Mouse (Mus musculus) heart, postnatal 0 days (tissue): ENCODE results near the gene Gm5617. TPM values are rescaled to one million over a fixed set of nuclear protein-coding genes. Genes with fewer than 3 reads are reported as not detected.
A peak's percentile ranks its signal among the peaks of the same experiment; 100 is the strongest.

Experiments
- ATAC-seq: fragments of 200-750 bp; cut with Nextera tagmentation; 2 replicates; pipeline ENCODE4 v1.8.0; 2017; ENCODE audit warnings: low read depth, moderate number of reproducible peaks, moderate library complexity; ENCODE audit not compliant: insufficient read depth
- DNase-seq: peaks from one replicate; pipeline ENCODE4 v3.0.0-alpha.2; 2016; ENCODE audit warnings: low spot score
- H3K27ac ChIP-seq: fragments of 300-500 bp; sonication (generic); 2 replicates; pipeline ENCODE4 v1.5.1; 2014; ENCODE audit warnings: low read depth, mild to moderate bottlenecking
- H3K27me3 ChIP-seq: fragments of 300-500 bp; sonication (generic); 2 replicates; pipeline ENCODE4 v1.6.1; 2014; ENCODE audit warnings: low read length, mixed read lengths; ENCODE audit not compliant: control insufficient read depth, insufficient read depth
- H3K36me3 ChIP-seq: fragments of 300-500 bp; sonication (generic); replicated peaks from 2 replicates; pipeline ENCODE4 v1.6.1; 2014; ENCODE audit warnings: low read length, mixed read lengths; ENCODE audit not compliant: control insufficient read depth, insufficient read depth
- H3K4me1 ChIP-seq: fragments of 300-500 bp; sonication (generic); 2 replicates; pipeline ENCODE4 v1.6.1; 2014; ENCODE audit warnings: antibody characterized with exemption; ENCODE audit not compliant: control insufficient read depth, insufficient read depth
- H3K4me2 ChIP-seq: fragments of 300-500 bp; sonication (generic); 2 replicates; pipeline ENCODE4 v1.6.1; 2014; ENCODE audit warnings: low read depth, mild to moderate bottlenecking, low read length, moderate library complexity
- H3K4me3 ChIP-seq: fragments of 300-500 bp; sonication (generic); 2 replicates; pipeline ENCODE4 v1.5.1; 2014; ENCODE audit warnings: low read depth, low read length
- H3K9ac ChIP-seq: fragments of 300-500 bp; sonication (generic); replicated peaks from 2 replicates; pipeline ENCODE4 v1.6.1; 2014; ENCODE audit warnings: low read depth, low read length, mixed read lengths
- H3K9me3 ChIP-seq: fragments of 300-500 bp; sonication (generic); replicated peaks from 2 replicates; pipeline ENCODE4 v1.6.1; 2016; ENCODE audit warnings: low read length; ENCODE audit not compliant: control insufficient read depth
- CTCF ChIP-seq: IDR thresholded peaks from 2 replicates; pipeline ENCODE4 v1.5.1; 2016; ENCODE audit warnings: antibody characterized with exemption, control low read depth, low read depth
- EP300 ChIP-seq: IDR thresholded peaks from 2 replicates; pipeline ENCODE4 v1.6.1; 2016; ENCODE audit warnings: antibody characterized with exemption, low read depth
- WGBS: fragments of 180-500 bp; shearing (Covaris S2); extraction: QIAGEN DNeasy Blood & Tissue Kit; methylation state at CpG from one replicate; pipeline ENCODE4 v1.1.7; 2014; 5-methylcytosine and 5-hydroxymethylcytosine counted together
- polyA plus RNA-seq: library from polyadenylated mRNA; unstranded; fragments of >200 nt; fragmentation: Nextera tagmentation; extraction: Ambion mirVana; gene quantifications from 2 replicates; pipeline ENCODE4 v1.2.1, GENCODE M21; 2015
- total RNA-seq: library from RNA; depleted of rRNA; stranded (reverse); fragments of >200 nt; gene quantifications from 2 replicates; pipeline ENCODE4 v1.2.3, GENCODE M21; 2014; ENCODE audit warnings: low replicate concordance

Gm5617 gene
- total and polyA plus RNA-seq, 2 experiments from 2014 or later, result 43.3 to 63.4 TPM

DNA sequence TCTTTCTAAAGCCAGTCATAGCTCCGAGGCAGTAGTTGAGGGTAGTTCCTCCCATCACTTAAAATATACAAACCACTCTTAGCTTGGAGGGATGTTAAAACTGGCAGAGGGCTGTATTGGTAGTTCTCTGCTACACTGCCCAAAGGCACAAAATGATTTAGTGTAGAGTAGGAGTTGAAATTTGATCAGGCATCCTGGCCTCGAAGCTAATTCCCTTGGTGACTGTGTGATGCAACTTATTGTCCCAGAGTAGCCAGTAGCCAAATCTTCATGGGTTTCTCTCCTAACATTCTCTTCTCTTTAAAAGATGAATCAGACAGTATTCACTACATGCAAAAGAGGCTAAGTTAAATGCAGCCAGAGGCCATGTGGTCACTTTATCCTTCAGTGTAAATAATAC is 7.8 kb downstream of the Gm5617 start:
- WGBS, result 71% methylated on average over 2 of the region's 2 CpGs
- H3K4me2 ChIP-seq, result no peak overlapping the region
- DNase-seq, result no peak

DNA sequence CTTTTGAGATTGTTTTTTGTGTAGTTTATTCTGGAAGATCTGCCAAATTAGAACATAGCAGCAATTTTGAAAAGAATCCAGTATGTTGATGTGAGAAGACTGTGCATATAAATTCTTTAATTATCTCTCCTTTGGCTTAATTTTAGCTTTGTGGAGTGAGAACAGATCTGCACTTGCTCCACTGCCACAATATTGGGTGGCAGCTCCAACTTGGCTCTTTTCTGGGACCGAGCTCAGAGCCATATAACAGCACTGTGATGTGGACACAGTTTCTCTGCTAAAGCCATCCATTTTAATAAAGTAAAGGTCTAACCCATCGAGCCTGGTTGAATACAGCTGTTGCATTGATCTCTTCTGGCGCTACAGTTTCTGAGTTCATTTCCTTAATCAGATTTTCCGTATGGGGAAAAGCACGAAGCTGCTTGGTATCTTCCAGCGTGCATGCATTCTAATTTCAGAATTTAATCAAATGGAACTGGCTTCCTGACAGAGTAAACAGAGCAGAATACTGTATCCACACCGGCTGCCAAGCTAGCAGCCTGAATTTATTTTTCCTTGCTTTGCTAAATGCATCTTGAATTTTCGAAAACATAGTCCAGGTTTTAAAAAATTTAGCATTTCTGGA is 9.6 kb downstream of the Gm5617 start:
- no peak overlapping the region for H3K4me3 ChIP-seq
- H3K4me1 ChIP-seq, result no peaks in the 10 kb centered on the region
- WGBS, result 41% methylated on average over 8 of the region's 8 CpGs
- no peak overlapping the region for H3K4me2 ChIP-seq
- 0 out of 2 replicates have a peak, but pooled peaks cover 2% of the 10 kb centered on the region for H3K9me3 ChIP-seq
- ATAC-seq, result no peak
- H3K36me3 ChIP-seq, result no peaks in the 10 kb centered on the region
- TF ChIP-seq CTCF, result no peak
- TF ChIP-seq EP300, result no peak
- no peak overlapping the region for H3K9ac ChIP-seq
- no peak for DNase-seq
- 0 out of 2 replicates have a peak, but pooled peaks cover 2% of the 10 kb centered on the region for H3K27me3 ChIP-seq
- no peak overlapping the region for H3K27ac ChIP-seq

More for the DNA sequence above, 7.8 kb downstream of the Gm5617 start:
- no peaks in the 10 kb centered on the region for H3K36me3 ChIP-seq
- TF ChIP-seq EP300, result no peak
- no peak for TF ChIP-seq CTCF
- no peak overlapping the region for H3K9ac ChIP-seq
- 0 out of 2 replicates have a peak, but pooled peaks cover 4% of the 10 kb centered on the region for H3K27me3 ChIP-seq
- H3K27ac ChIP-seq, result no peak overlapping the region
- ATAC-seq, result no peak
- H3K4me1 ChIP-seq, result no peaks in the 10 kb centered on the region
- no peaks in the 10 kb centered on the region for H3K9me3 ChIP-seq
- no peak overlapping the region for H3K4me3 ChIP-seq

DNA sequence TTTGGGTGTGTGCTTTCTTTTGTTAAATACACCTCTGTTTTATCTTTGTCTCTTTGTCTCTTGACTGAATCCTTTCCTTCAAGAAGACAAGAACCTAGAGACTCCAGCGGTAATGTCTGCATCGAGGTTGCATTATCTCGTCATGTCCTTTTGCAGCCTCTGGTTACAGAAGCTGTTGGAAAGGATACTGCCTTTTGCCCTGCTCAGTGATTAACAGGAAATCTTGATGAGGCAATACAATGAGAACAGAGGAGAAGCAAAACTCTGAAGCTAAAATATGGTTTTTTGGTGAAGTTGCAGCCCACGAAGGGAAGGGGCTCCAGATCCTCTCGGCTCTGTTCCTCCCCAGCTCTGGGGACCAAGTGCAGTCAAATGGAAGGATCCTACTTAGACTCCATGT is 14.9 kb downstream of the Gm5617 start:
- H3K4me1 ChIP-seq, result no peaks in the 10 kb centered on the region
- H3K27me3 ChIP-seq, result no peaks in the 10 kb centered on the region
- no peak overlapping the region for H3K9ac ChIP-seq
- no peak overlapping the region for H3K4me3 ChIP-seq
- DNase-seq, result no peak
- no peaks in the 10 kb centered on the region for H3K36me3 ChIP-seq
- no peak overlapping the region for H3K4me2 ChIP-seq
- TF ChIP-seq EP300, result no peak
- TF ChIP-seq CTCF, result no peak
- ATAC-seq, result no peak
- 0 out of 2 replicates have a peak, but pooled peaks cover 2% of the 10 kb centered on the region for H3K9me3 ChIP-seq
- no peak overlapping the region for H3K27ac ChIP-seq
- 79% methylated on average over 5 of the region's 5 CpGs for WGBS

DNA sequence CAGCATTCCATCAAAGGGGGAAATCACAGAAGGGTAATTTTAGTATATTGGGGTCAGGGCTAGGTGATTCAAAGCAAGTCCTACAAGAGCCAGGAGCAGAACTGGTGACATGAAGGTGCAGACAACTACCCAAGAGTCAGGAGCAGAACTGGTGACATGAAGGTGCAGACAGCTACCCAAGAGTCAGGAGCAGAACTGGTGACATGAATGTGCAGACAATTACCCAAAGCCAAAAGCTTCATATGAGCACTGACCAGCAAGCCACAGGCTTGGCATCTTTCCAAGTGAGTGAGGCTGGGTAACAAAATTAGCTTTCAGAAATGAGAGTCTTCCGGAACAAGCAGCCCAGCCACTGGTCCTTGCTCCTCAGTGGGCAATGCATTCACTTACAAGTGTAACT is 20.1 kb downstream of the Gm5617 start:
- WGBS, result 4% methylated on average over 1 of the region's 1 CpGs
- no peak for TF ChIP-seq CTCF
- peak; percentile 86 for TF ChIP-seq EP300
- H3K36me3 ChIP-seq, result no peaks in the 10 kb centered on the region
- H3K9ac ChIP-seq, result no peak overlapping the region
- peaks cover 7% of the 10 kb centered on the region for H3K4me1 ChIP-seq
- H3K27me3 ChIP-seq, result no peaks in the 10 kb centered on the region
- H3K4me2 ChIP-seq, result no peak overlapping the region
- no peak overlapping the region for H3K4me3 ChIP-seq
- no peaks in the 10 kb centered on the region for H3K9me3 ChIP-seq
- peak overlapping the region; percentile 75 for H3K27ac ChIP-seq
- ATAC-seq (peak; percentile 95), DNase-seq (peak; percentile 79)

DNA sequence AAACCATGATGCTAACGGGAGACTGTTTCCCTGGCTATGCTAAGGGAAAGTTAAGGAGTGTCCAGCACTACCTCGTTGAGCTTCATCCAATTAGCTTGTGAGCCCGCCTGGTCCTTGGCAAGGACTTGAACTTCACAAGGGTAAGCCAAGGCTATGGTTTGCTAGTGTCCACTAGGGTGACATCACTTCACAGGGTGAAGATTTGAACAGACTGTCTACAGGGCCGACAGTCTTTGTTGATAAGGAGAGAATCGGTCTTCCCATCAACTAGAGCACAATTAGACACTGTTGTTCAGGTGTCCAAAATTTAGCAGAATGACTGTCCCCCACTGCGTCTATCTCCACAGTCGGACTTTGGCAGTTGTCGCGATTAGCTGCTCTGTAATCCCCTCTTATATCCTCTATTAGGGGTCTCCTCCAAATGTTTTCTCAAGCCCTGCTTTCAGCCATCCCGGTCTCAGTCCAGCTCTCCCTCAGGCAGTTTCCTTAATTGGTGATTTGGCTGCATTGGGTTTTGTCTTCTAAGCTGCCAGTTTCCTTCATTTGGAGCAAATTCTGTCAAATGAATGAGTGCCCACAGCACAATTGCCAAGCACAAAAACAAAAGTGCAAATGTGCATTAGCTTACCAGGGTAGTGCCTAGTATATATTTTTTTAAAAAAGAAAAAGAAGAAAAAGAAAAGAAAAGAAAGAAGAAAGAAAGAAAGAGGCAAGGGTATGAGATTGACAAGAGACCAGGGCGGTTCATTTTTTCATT is 21.6 kb downstream of the Gm5617 start:
- WGBS, result 84% methylated on average over 11 of the region's 11 CpGs
- no peak overlapping the region for H3K4me2 ChIP-seq
- no peaks in the 10 kb centered on the region for H3K9me3 ChIP-seq
- H3K36me3 ChIP-seq, result no peaks in the 10 kb centered on the region
- H3K27me3 ChIP-seq, result no peaks in the 10 kb centered on the region
- no peak for DNase-seq
- ATAC-seq, result no peak
- no peak overlapping the region for H3K27ac ChIP-seq
- H3K4me3 ChIP-seq, result no peak overlapping the region
- TF ChIP-seq EP300 (no peak), CTCF (no peak)
- H3K9ac ChIP-seq, result no peak overlapping the region
- peaks cover 7% of the 10 kb centered on the region for H3K4me1 ChIP-seq
